Mouse (Mus musculus) heart, adult 2 months (tissue): ENCODE results near the gene Hibch.

ENCODE experiments used
- CTCF ChIP-seq: fragments of 200-600 bp; IDR thresholded peaks from 2 replicates; pipeline ENCODE4 v1.8.1; 2022; ENCODE audit warnings: antibody characterized with exemption, mild to moderate bottlenecking, moderate library complexity
- POLR2A ChIP-seq: fragments of 200-500 bp; IDR thresholded peaks from 2 replicates; pipeline ENCODE4 v1.6.1; 2011; ENCODE audit warnings: mild to moderate bottlenecking, low read depth, low read length, control low read depth; ENCODE audit not compliant: insufficient read depth

- TF ChIP-seq POLR2A (no peak), CTCF (no peak)
These were observed 375 bp upstream of the Hibch start for GRCm38 (mm10) chr1:52844354-52844753.
